Mouse (Mus musculus): ENCODE results near the gene Mpg.

The Mpg gene

DNA sequence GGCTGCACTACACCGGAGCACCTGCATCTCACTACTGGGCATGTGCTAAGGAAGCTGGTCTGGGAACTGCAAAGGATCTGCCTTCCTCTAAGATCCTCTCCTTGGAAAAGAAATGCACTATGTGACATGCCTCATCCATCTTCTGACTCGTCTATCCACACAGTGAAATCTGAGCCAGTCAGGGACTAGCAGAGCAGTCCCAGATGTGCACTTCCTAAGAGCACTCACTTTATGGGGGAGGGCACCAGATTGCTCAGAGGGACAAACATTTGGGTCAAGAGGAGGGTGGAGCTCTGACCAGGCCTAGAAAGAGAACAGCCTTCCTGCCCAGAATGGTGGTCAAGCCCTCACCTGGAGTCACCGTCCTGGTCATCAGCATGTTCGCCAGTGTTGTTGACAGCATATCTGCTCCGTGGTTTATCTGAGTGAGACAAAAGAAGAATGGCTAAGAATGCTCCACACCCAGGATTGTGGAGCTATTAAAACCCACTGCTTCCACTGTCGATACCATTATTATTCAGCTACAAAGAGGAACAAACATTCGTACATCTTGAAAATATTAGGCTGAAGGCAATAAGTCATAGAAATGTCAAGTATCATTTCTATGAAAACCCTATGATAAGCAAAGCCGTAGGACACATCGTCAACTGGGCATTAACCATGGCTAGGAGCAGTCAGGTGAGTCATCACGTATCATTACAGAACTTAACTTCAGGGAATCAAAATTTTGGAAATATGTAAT is 36.5 kb downstream of the Mpg start:
- peak; percentile 18 for DNase-seq (ENCODE audit: low spot score)

DNA sequence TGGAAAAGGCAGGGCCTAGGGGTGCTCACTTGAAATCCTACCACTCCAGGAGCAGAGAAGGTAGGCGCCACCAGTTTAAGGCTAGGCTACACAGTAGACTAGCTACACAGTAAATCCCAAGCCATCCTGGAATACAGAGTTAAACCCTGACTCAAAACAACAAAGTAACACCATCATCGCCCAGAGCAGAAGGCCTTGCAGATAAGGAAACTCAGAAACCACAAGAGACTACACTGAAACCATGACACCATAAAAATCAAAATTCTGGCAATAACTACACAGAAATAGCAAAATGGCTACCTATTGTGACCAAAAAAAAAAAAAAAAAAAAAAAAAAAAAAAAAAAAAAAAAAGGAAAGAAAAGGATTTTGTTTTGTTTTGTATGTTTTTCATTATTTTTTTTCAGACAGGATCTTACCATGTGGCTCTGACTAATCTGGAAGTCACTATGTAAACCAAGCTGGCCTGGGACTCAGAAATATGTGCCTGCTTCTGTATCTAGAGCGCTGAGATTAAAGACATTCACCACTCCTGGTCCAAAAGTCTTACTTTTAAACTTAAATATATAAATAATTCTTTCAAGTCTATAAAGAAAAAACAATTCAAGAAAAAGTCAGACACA is 38.9 kb downstream of the Mpg start:
- no peak for DNase-seq (ENCODE audit: low spot score)

DNA sequence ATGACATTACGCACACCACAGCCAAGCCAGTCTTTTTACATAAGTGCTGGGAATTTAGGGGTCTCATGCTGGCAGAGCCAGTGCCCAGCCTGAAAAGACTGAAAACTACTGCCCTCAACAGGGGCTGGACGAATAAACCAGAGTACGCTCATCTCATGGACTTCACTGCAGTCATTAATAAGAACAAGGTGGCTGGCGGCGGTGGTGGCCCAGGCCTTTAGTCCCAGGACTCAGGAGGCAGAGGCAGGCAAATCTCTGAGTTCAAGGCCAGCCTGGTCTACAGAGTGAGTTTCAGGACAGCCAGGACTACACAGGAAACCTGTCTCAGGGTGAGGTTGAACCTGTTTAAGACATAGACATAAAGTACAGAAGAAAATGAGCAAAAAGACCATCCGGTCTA is 39.9 kb downstream of the Mpg start:
- DNase-seq (ENCODE audit: low spot score) = no peak

DNA sequence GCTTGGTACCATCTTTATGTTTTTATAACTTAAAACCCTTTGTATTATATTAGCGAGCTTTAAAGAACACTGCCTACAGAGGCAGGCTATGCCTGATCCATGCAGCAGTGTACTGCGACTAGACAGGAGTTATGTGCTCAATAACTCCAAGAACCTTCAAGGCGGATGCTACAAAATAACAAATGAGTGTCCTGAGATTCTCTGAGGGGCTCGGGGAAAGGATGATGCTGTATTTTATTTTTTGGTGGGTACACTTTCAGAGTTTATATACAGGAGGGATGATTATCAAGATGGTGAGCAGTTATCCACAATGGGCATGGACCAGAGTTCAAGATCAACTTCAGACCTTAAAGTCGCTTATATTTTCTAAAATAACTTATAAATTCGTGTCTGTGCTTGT is 40.5 kb downstream of the Mpg start:
- peak; percentile 11 for DNase-seq (ENCODE audit: low spot score)

DNA sequence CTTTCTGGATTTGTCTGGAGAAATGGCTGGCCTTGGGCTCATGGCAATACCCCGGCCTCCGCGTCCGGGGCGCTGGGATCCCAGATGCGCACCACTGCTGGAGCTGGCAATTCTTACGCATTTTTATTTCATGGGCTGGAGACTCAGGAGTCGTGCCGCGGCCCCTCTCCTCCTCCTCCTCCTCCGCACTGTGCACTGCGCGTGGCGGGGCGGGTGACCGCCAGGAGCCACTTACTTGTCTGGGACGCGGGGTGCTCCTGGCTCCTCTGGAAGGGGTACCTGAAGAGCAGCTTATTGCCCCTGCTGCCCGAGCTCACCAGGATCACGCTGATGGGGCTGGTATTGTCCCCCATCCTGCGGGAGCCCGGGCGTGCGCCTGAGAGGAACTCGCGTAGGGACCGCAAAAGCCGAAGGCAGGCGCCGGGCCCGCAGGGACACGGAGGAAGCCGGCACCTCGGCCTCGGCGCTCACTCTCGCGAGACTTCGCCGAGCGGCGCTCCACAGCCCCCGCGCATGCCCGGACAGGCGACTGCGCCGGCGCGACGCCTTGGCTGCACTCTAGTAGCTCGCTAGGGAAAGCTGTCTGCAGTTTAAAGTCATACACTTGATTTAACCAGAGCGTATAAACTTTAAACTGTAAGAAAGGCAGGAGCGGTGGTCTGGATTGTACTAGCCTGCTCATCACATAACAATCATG is 41.0 kb downstream of the Mpg start, which contains the start of gene Nprl3:
Nprl3 (minus strand) TSS at position 520 of the 697 bp plus-strand sequence.
- DNase-seq (ENCODE audit: low spot score) = peak; percentile 92

DNA sequence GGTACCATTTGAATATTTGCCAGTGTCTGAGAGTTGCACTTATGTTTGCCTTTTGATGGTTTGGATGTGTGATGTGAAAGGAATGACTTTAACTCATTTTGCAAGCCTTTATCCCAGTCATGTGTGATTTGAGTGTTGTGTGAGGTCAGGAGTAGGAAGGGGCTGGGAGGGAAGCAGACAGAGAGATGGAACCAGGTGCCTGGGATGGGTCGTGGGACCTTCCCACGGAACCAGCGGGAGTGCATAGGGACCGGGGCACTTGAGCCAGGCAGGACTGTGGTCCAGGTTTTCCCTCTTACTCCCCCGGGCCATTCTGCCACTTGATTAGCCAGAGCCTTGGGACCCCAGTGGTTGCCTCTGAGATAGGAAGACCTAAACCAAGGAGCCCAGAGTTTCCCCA is 41.7 kb downstream of the Mpg start:
- no peak for DNase-seq (ENCODE audit: low spot score)

DNA sequence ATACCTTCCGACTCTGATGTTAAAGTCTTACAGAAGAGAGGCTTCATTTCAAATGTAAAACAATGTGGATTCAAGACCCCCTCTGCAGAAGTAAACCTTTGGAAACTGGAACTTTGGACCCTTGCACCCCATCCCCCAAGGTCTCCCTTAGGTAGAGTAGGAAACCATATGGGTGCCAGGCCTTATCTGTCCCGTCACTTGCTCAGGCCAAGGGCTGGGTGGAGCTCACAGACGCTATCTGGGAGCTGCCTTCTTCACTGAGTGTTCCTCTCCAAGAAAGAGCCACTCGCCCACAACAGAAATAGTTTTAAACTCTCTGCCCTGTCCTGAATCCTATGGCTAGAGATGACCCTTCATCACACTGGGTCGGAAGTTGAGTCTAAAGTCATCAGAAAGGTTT is 42.6 kb downstream of the Mpg start:
- DNase-seq (ENCODE audit: low spot score) = no peak

DNA sequence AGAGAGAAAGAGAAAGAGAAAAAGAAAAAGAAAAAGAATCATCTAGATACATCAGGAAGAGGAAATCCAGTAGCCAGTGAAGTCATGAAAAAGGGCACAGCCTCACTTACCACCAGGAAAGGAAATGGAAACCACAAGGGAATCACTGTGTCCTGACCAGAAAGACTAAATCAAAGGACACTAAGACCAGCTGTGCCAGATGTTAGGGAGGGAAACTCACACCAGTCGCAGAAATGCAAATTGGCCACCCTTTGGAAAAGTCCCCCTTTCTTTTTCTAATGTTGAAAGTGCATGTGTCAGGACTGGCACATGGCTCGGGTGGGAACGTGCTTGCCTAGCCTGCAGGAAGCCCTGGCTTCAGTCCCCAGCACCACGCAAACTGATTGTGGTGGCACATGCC is 44.9 kb downstream of the Mpg start:
- DNase-seq (ENCODE audit: low spot score) = no peak

DNA sequence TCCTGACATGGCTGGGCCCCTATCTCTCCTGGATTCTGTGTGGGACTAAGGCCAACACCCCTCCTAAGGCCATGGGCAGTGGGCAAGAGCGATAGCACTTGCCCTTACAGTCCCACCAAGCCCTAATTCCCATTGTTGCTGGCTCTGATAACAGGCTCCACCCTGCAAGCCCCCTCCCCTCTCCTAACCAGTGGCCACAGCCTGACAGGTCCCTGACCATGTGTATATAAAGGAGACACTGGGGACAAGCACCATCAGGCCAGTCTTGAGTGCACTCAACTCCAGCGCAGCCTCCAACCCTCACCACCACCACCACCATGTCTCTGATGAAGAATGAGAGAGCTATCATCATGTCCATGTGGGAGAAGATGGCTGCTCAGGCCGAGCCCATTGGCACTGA is 50.0 kb downstream of the Mpg start, which contains the start of gene Hba-x:
Hba-x (plus strand) TSS at position 54 of the 400 bp plus-strand sequence.
- no peak for DNase-seq (ENCODE audit: low spot score)

DNA sequence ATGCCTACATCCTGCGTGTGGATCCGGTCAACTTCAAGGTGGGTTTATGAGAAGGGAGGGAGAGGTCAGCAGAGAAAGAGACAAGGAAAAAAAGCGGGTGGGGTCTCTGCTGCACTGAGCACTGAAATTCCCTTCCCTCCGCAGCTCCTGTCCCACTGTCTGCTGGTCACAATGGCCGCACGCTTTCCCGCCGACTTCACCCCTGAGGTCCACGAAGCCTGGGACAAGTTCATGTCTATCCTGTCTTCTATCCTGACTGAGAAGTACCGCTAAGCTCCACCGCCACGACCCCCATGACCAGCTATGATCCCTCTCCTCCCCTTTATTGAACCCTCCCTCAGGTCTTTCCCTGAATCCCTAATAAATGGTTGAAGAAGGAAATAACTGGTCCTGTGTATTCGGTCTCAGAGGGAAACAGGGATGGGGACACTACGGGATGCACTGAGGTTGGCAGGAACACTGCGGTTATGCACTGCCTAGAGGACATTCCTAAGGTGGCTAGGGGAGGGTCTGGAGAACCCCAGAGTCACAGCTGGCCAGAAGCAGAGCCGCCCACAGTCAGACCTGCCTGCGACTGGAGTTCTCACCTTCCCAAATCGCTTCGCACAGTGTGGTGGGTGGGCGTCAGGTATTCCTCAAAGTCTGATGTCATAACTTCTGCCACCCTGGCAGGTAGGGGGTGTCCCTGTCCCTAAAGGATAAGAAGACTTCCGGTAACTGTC is 51.6 kb downstream of the Mpg start:
- DNase-seq (ENCODE audit: low spot score) = no peak

DNA sequence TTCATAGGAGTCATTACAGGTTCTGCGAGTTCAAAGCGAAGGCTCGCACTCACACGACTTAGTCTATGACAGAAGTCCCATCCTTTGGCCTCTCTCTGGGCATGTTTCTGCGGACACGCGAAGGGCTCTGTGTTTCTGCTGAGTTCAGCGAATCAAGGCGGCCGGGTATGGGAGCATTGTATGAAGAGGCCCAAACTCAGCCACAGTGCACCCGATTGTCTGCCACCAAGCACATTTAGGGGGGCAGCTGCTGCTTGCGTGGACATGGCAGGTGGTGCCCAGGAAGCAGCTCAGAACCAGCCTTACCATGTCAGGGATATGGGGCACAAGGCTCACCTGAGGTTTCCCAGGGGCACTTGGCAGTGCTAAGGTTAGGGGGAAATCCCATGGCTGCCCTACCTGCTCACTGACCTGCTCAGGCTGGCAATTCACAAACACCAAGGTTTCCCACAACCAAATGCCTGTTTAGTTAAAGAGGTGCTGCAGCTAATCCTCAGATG is 52.2 kb downstream of the Mpg start:
- DNase-seq (ENCODE audit: low spot score) = no peak

DNA sequence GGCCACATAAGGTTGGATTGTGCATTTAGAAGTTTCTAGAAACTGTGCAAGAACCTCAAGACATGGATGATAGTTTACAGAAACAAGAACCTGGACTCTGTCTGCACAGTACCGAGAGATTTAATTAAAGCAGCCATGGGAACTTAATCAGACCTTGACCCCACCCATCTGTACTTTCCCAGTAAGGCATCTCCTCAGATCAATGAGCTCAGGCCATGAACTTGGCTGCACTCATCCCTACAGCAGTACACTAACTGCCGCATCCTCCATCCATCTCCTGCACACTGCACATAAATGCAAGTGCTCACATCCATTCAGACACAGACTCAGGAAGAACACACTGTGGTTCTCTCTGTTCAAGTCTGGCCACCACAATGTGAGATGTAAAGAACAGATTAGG is 54.3 kb downstream of the Mpg start:
- DNase-seq (ENCODE audit: low spot score) = no peak

DNA sequence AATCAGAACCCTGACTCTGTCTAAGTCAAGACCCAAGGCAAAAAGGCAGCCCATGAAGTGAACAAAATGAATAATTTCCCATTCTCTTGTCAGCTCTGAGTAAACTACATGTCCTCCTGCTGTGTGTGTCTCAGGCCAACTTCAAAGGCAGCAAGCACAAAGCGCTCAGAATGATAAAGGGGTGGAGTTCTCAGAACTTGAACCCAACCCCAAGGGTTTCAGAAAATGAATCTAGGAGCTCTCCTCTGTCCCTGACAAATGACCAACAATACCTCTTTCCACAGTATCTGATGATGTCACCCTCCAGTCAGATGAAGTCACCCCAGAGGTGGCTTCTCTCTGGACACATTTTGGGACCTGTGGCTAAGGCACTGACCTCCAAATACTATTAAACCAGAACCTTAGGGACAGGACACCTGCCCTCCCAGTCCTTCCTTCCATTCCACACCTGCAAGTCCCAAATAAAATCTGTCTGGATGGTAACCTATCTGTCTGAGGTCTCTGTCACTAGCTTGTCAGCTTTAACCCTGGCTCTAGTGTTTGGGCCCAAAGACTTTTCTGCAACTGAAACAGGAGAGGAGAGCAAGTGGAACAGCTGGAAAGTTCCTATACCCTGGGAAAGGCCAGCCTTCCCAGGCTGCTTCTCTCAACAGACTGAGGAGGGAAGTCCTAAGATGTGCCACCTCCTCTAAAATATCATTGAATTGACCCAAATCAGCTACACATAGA is 55.3 kb downstream of the Mpg start:
- no peak for DNase-seq (ENCODE audit: low spot score)

Data from adipocyte (in vitro differentiated cells).